Mouse (Mus musculus) heart, embryonic 12.5 days (tissue): ENCODE data around the gene Pou2f2. TPM values are rescaled to one million over a fixed set of nuclear protein-coding genes. Genes with fewer than 3 reads are reported as not detected.
A peak's percentile ranks its signal among the peaks of the same experiment; 100 is the strongest.

Source experiments
- ATAC-seq: fragments of 200-750 bp; cut with Nextera tagmentation; 2 replicates; pipeline ENCODE4 v1.8.0; 2017; ENCODE audit warnings: moderate TSS enrichment, moderate library complexity; ENCODE audit not compliant: insufficient number of reproducible peaks, low FRiP score
- H3K27ac ChIP-seq: fragments of 300-500 bp; sonication (generic); 2 replicates; pipeline ENCODE4 v1.5.1; 2016; ENCODE audit warnings: mild to moderate bottlenecking, moderate library complexity; ENCODE audit not compliant: poor library complexity, severe bottlenecking
- H3K27me3 ChIP-seq: fragments of 300-500 bp; sonication (generic); replicated peaks from 2 replicates; pipeline ENCODE4 v1.6.1; 2016; ENCODE audit warnings: mild to moderate bottlenecking, moderate library complexity
- H3K36me3 ChIP-seq: fragments of 300-500 bp; sonication (generic); 2 replicates; pipeline ENCODE4 v1.6.1; 2016; ENCODE audit warnings: mild to moderate bottlenecking, moderate library complexity
- H3K4me1 ChIP-seq: fragments of 300-500 bp; sonication (generic); replicated peaks from 2 replicates; pipeline ENCODE4 v1.6.1; 2016; ENCODE audit warnings: mild to moderate bottlenecking
- H3K4me2 ChIP-seq: fragments of 300-500 bp; sonication (generic); 2 replicates; pipeline ENCODE4 v1.6.1; 2016; ENCODE audit warnings: mild to moderate bottlenecking, moderate library complexity
- H3K4me3 ChIP-seq: fragments of 300-500 bp; sonication (generic); 2 replicates; pipeline ENCODE4 v1.5.1; 2016; ENCODE audit warnings: mild to moderate bottlenecking
- H3K9ac ChIP-seq: fragments of 300-500 bp; sonication (generic); 2 replicates; pipeline ENCODE4 v1.6.1; 2016; ENCODE audit warnings: mild to moderate bottlenecking, moderate library complexity
- H3K9me3 ChIP-seq: fragments of 300-500 bp; sonication (generic); replicated peaks from 2 replicates; pipeline ENCODE4 v1.6.1; 2016; ENCODE audit warnings: mild to moderate bottlenecking, moderate library complexity
- WGBS: fragments of 180-500 bp; shearing (Covaris S2); methylation state at CpG from one replicate; pipeline ENCODE4 v1.1.7; 2016; 5-methylcytosine and 5-hydroxymethylcytosine counted together
- polyA plus RNA-seq: library from polyadenylated mRNA; unstranded; fragments of >200 nt; fragmentation: Nextera tagmentation; extraction: Ambion mirVana; gene quantifications from 2 replicates; pipeline ENCODE4 v1.2.1, GENCODE M21; 2016

Gene Pou2f2
- polyA plus RNA-seq, result 0.54 and 0.81 TPM in 2 replicates

DNA sequence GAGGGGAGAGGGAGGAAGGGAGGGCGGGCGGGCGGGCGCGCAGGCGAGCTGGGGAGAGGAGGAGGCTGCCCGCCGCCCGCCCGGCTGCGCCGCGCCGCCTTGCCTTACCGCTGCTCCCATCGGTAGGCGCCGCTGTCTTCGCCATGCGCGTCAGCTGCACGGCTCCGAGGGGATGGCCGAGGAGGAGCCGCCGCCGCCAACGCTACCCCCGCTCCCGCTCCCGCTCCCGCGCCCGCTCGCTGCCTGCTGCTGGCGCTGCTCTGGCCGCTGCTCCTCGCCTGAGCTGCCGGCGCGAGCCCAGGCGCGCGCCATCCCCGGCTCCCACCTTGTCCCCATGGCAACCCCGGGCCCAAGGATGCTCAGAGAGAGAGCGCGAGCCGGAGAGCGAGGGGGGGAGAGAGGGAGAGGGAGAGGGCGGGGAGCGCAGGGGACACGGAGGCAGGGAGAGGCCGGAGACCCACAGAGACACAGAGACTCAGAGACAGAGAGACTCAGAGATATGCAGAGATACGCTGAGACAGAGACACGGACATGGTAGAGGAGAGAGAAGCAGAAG lies at the start of gene Pou2f2:
Pou2f2 (minus strand) TSS at position 121 of the 556 bp plus-strand sequence.
- Histone ChIP-seq H3K27me3 (peaks cover 100% of the 10 kb centered on the region), H3K4me1 (peaks cover 15% of the 10 kb centered on the region; the same call in 1 of the 2 replicates), H3K36me3 (no peaks in the 10 kb centered on the region), H3K27ac (no peak within 1 kb of the TSS), H3K4me3 (peak within 1 kb of the TSS; percentile 53), H3K9me3 (no peaks in the 10 kb centered on the region), H3K4me2 (peak within 1 kb of the TSS; percentile 82), H3K9ac (0 out of 2 replicates have a peak within 1 kb of the TSS, but pooled peaks have one; percentile 35)
- ATAC-seq, result peak; percentile 73
- under 1% methylated on average over 24 of the region's 56 CpGs for WGBS

- Histone ChIP-seq H3K9ac (no peak overlapping the region), H3K4me1 (peaks cover 3% of the 10 kb centered on the region), H3K27ac (no peak overlapping the region), H3K27me3 (no peaks in the 10 kb centered on the region), H3K4me2 (no peak overlapping the region), H3K9me3 (no peaks in the 10 kb centered on the region), H3K4me3 (no peak overlapping the region), H3K36me3 (peaks cover 98% of the 10 kb centered on the region)
- 88% methylated on average over 1 of the region's 1 CpGs for WGBS
- no peak for ATAC-seq
These were observed 48.2 kb upstream of the Pou2f2 start for GRCm38 (mm10) chr7:25227523-25228300.

GRCm38 (mm10) chr7:25222275-25222967 lies 42.9 kb upstream of the Pou2f2 start:
- no peak overlapping the region for H3K27ac ChIP-seq
- peaks cover 30% of the 10 kb centered on the region for H3K4me1 ChIP-seq
- peak overlapping the region; percentile 75 for H3K9ac ChIP-seq
- ATAC-seq, result no peak
- 82% methylated on average over 10 of the region's 10 CpGs for WGBS
- H3K4me3 ChIP-seq, result peak overlapping the region; percentile 69
- H3K9me3 ChIP-seq, result no peaks in the 10 kb centered on the region
- peaks cover 45% of the 10 kb centered on the region for H3K36me3 ChIP-seq
- H3K27me3 ChIP-seq, result no peaks in the 10 kb centered on the region
- H3K4me2 ChIP-seq, result peak overlapping the region; percentile 94

DNA sequence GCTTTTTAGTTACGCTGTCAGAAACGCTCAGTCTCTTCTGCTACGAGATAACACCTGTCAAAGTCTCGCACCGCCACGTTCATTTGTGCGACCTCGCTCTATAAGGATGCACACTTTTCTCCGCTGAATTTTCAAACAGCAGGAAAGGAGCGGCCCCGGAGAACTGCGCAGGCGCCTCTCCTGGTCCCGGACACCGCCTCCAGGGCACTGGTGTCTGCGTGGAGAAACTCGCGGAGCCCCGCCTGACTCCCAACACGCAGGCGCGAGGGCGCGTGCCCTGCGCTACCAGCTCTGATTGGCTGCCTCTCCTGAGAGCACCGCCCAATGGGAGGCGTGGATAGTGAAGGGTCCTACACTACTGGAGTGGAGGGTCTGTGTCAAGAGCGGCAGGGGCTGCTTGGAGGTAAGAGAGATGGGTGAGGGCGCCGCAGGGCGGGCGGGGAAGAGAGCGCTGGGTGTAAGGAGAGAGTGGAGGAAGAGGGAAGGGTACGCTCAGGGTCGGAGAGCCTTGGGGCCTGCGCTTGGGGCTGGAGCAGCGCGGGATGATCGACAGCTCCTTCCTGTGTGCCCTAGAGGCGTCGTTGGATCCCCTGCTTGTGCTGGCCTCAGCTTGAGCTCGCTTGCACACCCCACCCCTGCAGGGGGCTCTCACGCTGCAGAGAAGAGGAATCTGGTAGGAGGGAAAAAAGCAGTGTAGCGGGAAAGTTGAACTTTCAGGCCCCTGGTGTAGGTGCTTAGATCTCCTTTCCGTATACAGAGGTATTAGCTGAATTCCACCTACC lies 41.8 kb upstream of the Pou2f2 start, which contains the start of gene Zfp526:
Zfp526 (plus strand) TSS at position 324 of the 782 bp plus-strand sequence.
- Histone ChIP-seq H3K4me3 (peak within 1 kb of the TSS; percentile 69), H3K4me2 (peak within 1 kb of the TSS; percentile 94), H3K36me3 (peaks cover 33% of the 10 kb centered on the region), H3K4me1 (peaks cover 30% of the 10 kb centered on the region), H3K9me3 (no peaks in the 10 kb centered on the region), H3K27me3 (no peaks in the 10 kb centered on the region), H3K27ac (peak within 1 kb of the TSS; percentile 88), H3K9ac (peak within 1 kb of the TSS; percentile 75)
- ATAC-seq, result peak; percentile 91
- WGBS, result under 1% methylated on average over 42 of the region's 45 CpGs

DNA sequence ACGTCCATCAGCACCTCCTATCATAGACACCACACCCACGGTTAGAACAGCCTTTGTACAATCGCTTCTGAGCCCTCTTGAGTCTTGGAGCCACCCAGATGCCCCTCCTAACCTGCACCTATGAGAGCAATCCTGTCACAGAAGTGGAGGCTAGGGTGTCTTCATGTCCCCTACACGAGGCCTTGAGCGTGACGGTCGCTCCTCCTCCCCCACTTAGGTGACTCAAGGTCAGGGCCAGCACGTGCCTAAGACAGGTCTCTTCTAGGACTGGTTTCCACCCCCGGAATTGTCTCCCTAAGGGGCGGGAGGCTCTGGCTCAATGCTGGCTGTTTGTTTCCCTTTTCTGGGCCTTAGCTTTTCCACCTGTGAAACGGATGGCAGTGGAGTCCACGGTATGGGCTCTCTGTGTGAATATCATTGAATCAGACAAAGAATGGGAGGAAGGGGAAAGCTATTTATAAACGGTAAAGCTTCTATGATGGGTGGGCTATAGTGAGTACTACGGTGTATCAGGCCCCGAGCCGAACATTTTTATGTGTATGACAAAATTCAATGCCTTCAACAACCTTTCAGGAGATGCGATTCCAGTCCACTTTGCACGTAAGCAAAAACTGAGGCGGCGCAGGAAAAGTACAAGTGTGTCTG lies 41.1 kb upstream of the Pou2f2 start, which contains the start of gene Dedd2:
Dedd2 (minus strand) TSS at position 159 of the 645 bp plus-strand sequence.
- Histone ChIP-seq H3K36me3 (peaks cover 26% of the 10 kb centered on the region), H3K9me3 (no peaks in the 10 kb centered on the region), H3K27ac (peak within 1 kb of the TSS; percentile 88), H3K4me2 (peak within 1 kb of the TSS; percentile 94), H3K4me1 (peaks cover 30% of the 10 kb centered on the region), H3K9ac (peak within 1 kb of the TSS; percentile 75), H3K4me3 (peak within 1 kb of the TSS; percentile 69), H3K27me3 (no peaks in the 10 kb centered on the region)
- 0 out of 2 replicates have a peak, but pooled peaks have one; percentile 3 for ATAC-seq
- WGBS, result 5% methylated on average over 20 of the region's 20 CpGs

- 2% methylated on average over 31 of the region's 31 CpGs for whole genome bisulfite sequencing
These were observed 40.4 kb upstream of the Pou2f2 start for GRCm38 (mm10) chr7:25219756-25220456.

GRCm38 (mm10) chr7:25219416-25219750 lies 39.9 kb upstream of the Pou2f2 start:
- H3K9me3 ChIP-seq, result no peaks in the 10 kb centered on the region
- peak overlapping the region; percentile 71 for H3K9ac ChIP-seq
- H3K27me3 ChIP-seq, result no peaks in the 10 kb centered on the region
- H3K4me1 ChIP-seq, result peaks cover 30% of the 10 kb centered on the region
- H3K27ac ChIP-seq, result peak overlapping the region; percentile 74
- peak overlapping the region; percentile 94 for H3K4me2 ChIP-seq
- no peak for ATAC-seq
- WGBS, result under 1% methylated on average over 16 of the region's 16 CpGs
- H3K4me3 ChIP-seq, result peak overlapping the region; percentile 69
- peaks cover 15% of the 10 kb centered on the region for H3K36me3 ChIP-seq

More at GRCm38 (mm10) chr7:25219756-25220456, 40.4 kb upstream of the Pou2f2 start:
- peak; percentile 83 for ATAC-seq
- H3K4me2 ChIP-seq, result peak overlapping the region; percentile 94
- H3K4me1 ChIP-seq, result peaks cover 30% of the 10 kb centered on the region
- peaks cover 20% of the 10 kb centered on the region for H3K36me3 ChIP-seq
- no peaks in the 10 kb centered on the region for H3K9me3 ChIP-seq
- peak overlapping the region; percentile 75 for H3K9ac ChIP-seq
- peak overlapping the region; percentile 69 for H3K4me3 ChIP-seq
- peak overlapping the region; percentile 88 for H3K27ac ChIP-seq
- no peaks in the 10 kb centered on the region for H3K27me3 ChIP-seq

DNA sequence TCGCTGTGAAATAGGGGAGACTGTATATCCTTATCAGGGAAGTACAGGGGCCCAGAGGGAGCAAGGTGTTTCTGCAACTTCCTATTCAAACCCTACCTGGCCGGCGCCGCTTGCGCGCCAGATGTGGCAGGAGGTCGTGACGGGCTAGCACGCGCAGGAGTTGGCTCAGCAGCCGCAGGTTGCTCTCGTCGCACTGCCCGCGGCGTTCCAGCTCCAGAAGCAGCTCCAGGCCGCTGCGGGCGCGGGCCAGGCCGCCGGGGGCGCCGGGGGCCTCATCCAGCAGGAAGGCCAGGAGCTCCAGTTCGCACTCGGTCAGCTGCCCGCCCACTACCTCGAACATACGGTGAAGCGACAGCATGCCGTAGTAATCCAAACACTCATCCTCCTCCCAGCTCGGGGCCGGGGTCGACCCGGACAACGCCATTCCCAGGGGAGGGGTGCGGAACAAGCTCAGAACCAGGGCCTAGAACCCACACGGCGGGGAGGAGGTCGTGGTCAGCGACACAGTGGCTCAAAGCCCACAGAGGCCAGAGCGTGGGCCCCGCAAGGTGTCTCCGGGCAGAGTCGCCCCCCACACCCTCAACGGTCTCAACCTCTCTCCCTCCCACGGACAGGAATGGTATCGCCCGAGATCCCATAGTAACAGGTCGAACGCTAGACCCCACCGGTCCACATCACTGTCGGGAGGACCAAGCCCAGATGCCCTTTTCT lies 39.3 kb upstream of the Pou2f2 start:
- Histone ChIP-seq H3K27ac (peak overlapping the region; percentile 74), H3K4me1 (peaks cover 30% of the 10 kb centered on the region), H3K9me3 (no peaks in the 10 kb centered on the region), H3K4me3 (peak overlapping the region; percentile 69), H3K27me3 (no peaks in the 10 kb centered on the region), H3K9ac (peak overlapping the region; percentile 71), H3K4me2 (peak overlapping the region; percentile 94), H3K36me3 (peaks cover 15% of the 10 kb centered on the region)
- ATAC-seq, result peak; percentile 34
- WGBS, result under 1% methylated on average over 53 of the region's 53 CpGs

- Histone ChIP-seq H3K9ac (peak overlapping the region; percentile 71; the same call in 1 of the 2 replicates), H3K27ac (no peak overlapping the region), H3K36me3 (peaks cover 6% of the 10 kb centered on the region), H3K27me3 (no peaks in the 10 kb centered on the region), H3K4me3 (peak overlapping the region; percentile 69), H3K4me2 (peak overlapping the region; percentile 94), H3K4me1 (peaks cover 28% of the 10 kb centered on the region), H3K9me3 (no peaks in the 10 kb centered on the region)
- 70% methylated on average over 12 of the region's 12 CpGs for WGBS
- ATAC-seq, result no peak
These were observed 38.3 kb upstream of the Pou2f2 start for GRCm38 (mm10) chr7:25217653-25218395.
